Mouse (Mus musculus) right cerebral cortex, adult 18-20 months (tissue): ENCODE measurements at regions not wholly inside any gene's neighbourhood (a gene's known extent, or its start where the extent isn't known, plus 50 kb on each side); places are given as distances from the start of the nearest gene placed in this dataset.
"Not testable (repeated sequence)": the region's sequence is repeated elsewhere in the genome, so short reads cannot be mapped to it uniquely, and the experiment has no call there.

Experiments
- DNase-seq: peaks from one replicate; pipeline ENCODE4 v3.0.0; 2022; ENCODE audit warnings: mixed read lengths

DNA sequence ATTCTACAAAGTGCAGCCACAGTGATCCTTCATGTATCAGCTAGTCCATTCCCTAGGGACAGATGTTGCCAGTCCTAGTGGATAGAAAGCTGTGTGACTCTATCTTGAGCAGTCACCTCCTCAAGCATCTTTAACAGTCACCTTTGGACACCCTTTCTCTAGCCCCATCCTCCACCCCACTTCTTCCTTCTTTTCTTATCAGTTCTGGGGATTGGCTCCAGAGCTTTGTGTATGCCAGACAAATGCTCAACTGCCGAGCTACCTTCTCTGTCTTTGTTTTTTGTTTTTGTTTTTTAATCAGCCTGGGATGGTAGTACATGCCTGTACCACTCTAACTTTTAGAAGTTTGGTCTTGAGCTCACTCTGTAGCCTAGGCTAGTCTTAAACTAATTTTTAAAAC is 96.7 kb downstream of the Cd24a start:
- no peak for DNase-seq

DNA sequence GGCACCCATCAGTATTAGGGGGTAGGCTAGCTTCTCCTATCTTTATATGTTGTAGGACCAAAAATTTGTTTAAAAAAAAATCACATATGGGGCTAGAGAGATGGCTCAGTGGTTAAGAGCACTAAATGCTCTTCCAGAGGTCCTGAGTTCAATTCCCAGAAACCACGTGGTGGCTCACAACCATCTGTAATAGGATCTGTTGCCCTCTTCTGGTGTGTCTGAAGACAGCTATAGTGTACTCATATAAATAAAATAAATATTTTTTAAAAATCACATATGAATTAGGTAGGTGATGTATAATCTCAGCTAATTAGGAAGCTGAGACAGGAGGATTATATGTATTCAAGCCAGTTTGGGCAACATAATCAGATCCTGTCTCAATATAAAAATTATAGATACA is 97.4 kb downstream of the Cd24a start:
- not testable (repeated sequence) for DNase-seq

DNA sequence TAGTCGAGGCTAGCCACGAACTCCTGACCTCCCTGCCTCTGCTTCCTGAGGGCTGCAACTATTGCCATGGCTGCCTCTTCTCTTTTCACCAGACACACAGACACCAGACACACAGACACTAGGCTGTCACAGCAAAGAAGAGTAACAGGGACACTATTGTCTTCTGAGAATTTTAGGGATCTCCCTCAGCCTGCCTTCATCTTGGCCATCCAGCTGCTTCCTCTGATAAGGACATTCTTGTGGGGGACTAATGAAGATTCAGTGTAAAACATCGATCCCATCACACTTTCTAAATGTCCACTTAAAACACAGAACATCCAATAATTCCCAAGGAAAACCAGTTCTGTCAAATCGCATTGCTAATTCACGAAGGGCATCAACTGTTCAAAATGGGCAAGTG is 98.2 kb downstream of the Cd24a start:
- DNase-seq, result no peak

GRCm38 (mm10) chr10:43684247-43685033 is 106.4 kb downstream of the Cd24a start:
- DNase-seq, result no peak

GRCm38 (mm10) chr10:43689161-43689913 is 111.3 kb downstream of the Cd24a start:
- no peak for DNase-seq

GRCm38 (mm10) chr10:43689914-43690316 is 111.8 kb downstream of the Cd24a start:
- DNase-seq, result no peak

DNA sequence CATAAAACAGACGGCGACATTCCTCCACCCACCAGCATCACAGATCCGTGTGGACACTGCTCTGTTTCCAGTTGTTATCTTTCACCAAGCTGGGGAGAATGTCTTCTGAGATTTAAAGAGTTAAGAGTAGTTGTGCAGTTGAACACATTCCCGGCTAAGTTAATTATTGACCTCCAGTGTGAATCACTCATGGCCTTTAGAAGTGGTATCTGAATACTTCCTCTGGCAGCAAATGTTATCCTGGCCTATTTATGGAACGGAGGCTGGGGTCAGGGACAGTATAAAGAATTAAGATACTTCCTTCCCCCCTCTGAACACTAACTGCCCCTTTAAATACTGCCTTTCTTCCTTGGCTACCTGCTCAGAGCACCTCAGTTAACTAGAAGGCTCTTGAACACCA is 115.9 kb downstream of the Cd24a start:
- no peak for DNase-seq

DNA sequence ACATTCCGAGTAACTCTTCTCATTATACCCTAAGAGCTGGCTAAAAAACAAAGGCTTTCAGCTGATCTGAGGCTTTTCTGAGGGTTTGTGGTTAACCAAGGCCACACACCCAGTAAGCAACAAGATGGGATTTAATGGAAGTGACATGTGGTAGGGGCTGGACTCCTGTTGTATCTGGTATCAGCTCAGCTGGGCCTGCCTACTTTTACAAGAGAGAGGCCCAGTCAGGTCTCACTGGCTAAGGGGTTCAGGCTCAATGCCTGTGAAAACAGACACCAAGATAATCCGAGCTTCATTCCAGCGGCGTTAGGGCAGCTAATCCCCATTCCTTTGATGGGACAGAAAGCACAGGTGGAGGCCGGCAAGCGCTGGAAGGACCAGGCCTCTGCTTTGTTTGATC is 116.4 kb downstream of the Cd24a start:
- no peak for DNase-seq

DNA sequence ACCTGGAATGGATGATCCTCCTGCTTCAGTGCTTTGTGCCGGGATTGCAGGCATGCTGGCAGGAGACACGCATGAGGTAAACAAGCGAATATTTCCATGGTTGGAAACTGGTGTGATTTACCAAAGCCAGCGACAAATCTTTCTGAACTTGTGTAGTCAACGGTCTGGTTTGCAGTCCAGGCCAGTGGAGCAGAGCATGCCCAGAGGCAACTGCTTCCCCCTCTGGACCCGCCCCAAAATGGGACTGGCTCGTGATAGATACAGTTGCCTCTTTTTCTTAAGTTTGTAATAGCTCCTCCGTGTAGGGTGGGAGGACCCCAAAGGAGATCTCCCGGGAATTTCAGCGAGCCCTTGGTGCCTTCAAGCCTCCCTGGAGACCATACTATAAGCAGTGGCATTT is 117.4 kb downstream of the Cd24a start:
- no peak for DNase-seq

DNA sequence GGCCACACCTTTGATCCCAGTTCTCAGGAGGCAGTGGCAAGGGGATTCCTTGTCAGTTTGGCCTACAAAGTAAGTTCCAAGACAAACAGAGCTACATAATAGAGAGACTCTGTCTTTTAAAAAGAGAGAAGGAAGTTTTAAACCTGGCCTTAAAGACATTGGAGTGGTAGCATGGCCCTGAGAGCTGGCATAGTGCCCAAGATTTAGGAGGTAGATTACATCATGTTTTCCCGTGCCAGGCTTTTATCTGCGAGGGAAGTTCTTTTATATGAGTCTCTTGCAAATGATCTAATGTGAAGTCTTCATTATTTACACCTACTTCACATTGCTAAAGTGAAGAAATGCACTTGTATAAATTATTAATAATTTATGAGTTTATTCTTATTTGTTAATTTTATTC is 119.8 kb downstream of the Cd24a start:
- no peak for DNase-seq

DNA sequence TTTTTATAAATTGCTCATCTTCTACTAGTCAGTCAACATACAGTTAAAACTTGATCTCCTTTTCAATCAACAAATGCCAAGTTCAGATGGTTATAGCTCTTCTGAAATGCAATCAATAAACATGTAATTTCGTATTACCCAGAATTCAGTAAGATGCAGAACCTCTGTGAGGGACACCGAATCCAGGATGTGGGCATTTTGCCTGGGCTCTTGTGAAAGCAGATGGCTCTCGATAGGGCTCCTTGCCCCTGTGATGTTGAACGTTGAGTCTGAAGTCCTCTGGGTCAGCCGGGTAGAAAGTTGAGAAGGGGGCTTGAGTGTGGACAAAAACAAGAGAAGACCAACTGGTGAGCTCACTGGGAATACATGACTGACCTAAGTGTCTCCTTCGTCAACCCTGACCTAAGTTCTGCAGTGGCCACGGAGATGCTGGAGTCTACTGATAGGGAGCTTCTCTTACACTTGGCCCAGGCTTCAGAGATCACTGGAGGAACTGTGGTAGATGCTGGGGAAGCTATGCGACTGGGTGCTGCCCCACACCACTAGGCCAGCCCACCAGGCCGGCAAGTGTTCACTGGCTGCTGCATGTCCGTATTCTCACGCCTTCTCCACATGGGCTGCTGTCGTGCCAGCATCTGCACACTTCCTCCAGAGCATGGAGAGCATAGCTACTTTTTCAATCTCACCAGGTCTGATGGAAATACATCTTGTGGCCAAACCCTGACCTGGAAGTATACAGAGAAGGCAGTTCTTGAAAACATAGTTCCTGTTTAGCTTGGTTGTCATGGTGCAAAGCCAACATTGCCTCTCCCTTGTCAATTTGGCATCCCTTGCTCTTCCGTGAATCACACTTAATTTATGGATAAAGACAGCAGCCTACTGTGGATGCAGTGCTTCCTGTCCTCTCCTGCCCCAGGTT is 122.5 kb downstream of the Cd24a start:
- DNase-seq, result no peak

DNA sequence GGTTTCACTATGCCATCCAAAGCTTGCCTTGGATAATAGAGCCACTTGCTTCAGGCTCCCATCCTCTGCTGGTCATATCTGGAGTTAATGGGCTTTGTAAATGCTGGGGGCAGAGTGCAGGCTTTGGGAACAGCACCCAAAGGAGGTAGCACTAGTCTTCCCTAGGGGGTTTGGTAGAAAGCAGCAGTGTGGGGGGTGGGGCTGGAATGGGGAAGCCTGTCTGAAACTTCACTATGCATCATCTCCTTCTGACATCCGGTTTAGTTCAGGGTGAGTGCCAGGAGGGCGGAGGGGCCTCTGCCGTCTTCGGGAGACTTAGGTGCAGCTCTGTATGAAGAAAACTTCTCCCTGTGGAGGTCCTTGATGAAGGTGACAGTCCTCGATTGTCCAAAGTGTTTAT is 124.8 kb downstream of the Cd24a start:
- DNase-seq, result no peak

GRCm38 (mm10) chr10:43706001-43706988 is 128.2 kb downstream of the Cd24a start:
- no peak for DNase-seq

GRCm38 (mm10) chr10:43707011-43707410 is 128.9 kb downstream of the Cd24a start:
- no peak for DNase-seq

DNA sequence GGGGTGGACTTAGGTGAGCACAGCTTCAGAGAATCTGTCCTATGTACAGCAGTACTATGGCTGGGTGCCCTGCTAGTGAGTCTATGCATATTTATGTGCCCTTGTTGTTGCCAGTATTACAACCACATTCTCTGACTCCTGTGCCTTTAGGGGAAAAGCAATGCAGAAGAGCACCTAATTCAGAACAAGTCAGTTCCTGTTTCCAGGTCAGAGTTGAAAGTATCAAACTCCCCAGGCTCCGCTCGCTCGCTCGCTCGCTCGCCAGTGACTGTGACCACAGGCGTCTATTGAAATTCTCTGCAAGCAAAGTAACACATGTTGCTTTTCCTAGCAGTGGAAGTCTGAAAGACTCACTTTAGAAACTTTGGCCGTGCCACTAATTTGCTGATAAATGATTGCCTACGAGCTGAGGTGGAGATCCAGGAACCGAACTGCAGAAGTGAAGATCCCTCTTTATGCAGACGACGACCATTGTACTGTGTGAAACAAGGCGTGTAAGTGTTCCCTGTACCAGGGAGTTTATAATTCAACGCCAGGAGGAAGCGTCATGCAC is 129.8 kb downstream of the Cd24a start:
- DNase-seq, result no peak

DNA sequence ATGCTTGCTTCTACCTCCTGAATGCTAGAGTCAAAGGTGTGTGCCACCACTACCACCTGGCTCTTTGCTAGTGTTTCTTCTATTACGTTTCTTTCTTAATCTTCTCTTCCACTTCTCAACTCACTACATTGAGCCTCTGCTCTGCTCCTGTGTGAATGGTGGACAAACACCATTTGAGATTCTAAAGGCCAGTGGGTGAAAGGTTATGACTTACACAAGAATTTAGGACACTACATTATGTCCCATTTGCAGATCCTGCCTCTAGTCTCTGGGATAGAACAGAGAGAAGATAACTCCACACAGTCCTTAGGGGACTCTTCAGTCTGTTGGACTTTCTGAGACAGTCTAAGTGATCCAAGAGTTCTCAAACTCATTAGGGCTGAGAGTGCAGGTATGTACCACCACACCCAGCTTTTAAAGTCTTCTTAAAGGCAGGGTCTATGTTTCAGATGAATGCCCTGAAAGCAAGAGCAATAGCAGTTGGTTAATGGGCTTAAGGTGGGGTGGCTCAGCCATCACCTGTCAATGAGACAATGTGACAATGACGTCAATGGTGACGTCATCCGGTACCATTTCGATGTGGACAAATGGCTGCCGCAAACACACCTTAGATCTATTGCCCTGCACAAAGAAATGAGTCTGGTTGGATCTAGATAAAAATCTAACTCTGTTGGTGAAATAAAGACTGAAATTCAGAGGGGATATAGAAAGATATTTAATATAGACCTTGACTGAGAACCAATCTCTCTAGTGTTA is 131.4 kb downstream of the Cd24a start:
- no peak for DNase-seq

- DNase-seq, result no peak
Measured at GRCm38 (mm10) chr10:43710186-43710885, 132.3 kb downstream of the Cd24a start.

DNA sequence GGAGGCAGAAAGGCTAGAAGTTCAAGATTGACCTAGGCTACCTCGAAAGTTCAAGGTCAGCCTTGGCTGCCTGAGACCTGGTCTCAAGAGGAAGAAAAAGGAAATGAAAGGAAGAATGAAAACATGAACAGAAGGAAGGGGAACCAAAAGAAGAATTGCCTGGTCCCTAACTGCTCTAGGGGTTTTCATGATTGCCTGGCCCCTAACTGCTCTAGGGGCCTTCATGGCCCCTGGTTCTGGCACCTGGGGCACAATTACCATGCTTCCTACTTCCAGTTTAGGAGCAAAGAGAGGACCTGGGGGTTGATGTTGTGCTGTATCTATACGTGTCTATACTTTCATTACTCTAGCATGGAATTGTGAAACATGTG is 132.8 kb downstream of the Cd24a start:
- DNase-seq, result no peak

GRCm38 (mm10) chr10:43712657-43713056 is 134.6 kb downstream of the Cd24a start:
- no peak for DNase-seq

DNA sequence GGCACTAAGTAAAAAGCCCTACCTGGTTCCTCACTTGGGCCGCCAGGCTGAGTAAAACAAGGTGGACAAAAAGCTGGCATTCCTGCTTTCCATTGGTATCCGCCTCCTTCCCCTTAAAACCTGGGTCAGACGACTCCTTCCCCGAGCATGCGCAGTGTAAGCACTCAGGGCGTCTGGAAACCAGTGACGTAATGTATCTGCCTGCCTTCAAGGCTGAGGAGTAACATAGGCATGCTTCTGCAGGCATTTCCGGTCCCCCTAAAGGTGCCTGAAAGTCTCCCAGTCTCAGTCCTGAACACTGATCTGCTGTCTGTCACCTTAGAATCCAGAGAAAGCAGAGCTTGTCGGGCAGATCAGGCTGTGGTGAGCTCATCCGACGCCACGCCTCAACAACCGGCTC is 140.7 kb downstream of the Cd24a start:
- DNase-seq, result no peak
